Mouse (Mus musculus) forebrain, embryonic 11.5 days (tissue): ENCODE measurements at regions not wholly inside any gene's neighbourhood (a gene's known extent, or its start where the extent isn't known, plus 50 kb on each side); places are given as distances from the start of the nearest gene placed in this dataset.

ENCODE experiments used
- ATAC-seq: fragments of 200-750 bp; cut with Nextera tagmentation; replicated peaks from 2 replicates; pipeline ENCODE4 v1.8.0; 2017; ENCODE audit warnings: moderate TSS enrichment; ENCODE audit not compliant: low FRiP score
- DNase-seq: peaks from one replicate; pipeline ENCODE4 v3.0.0-alpha.2; 2017; ENCODE audit warnings: low spot score
- H3K27ac ChIP-seq: fragments of 300-500 bp; sonication (generic); 2 replicates; pipeline ENCODE4 v1.5.1; 2014; ENCODE audit warnings: low read depth, low read length
- H3K27me3 ChIP-seq: fragments of 300-500 bp; sonication (generic); 2 replicates; pipeline ENCODE4 v1.6.1; 2014; ENCODE audit warnings: mild to moderate bottlenecking, low read length, mixed read lengths; ENCODE audit not compliant: control insufficient read depth, insufficient read depth
- H3K36me3 ChIP-seq: fragments of 300-500 bp; sonication (generic); 2 replicates; pipeline ENCODE4 v1.6.1; 2014; ENCODE audit warnings: mild to moderate bottlenecking, low read length, moderate library complexity, mixed read lengths; ENCODE audit not compliant: control insufficient read depth, insufficient read depth
- H3K4me1 ChIP-seq: fragments of 300-500 bp; sonication (generic); replicated peaks from 2 replicates; pipeline ENCODE4 v1.6.1; 2014; ENCODE audit warnings: low read length, mixed read lengths; ENCODE audit not compliant: control insufficient read depth, insufficient read depth
- H3K4me2 ChIP-seq: fragments of 300-500 bp; sonication (generic); 2 replicates; pipeline ENCODE4 v1.6.1; 2014; ENCODE audit warnings: low read depth, mild to moderate bottlenecking, low read length, moderate library complexity, mixed read lengths; ENCODE audit not compliant: severe bottlenecking
- H3K4me3 ChIP-seq: fragments of 300-500 bp; sonication (generic); 2 replicates; pipeline ENCODE4 v1.5.1; 2014; ENCODE audit warnings: low read depth, low read length
- H3K9ac ChIP-seq: fragments of 300-500 bp; sonication (generic); 2 replicates; pipeline ENCODE4 v1.6.1; 2014; ENCODE audit warnings: low read length
- H3K9me3 ChIP-seq: fragments of 300-500 bp; sonication (generic); 2 replicates; pipeline ENCODE4 v1.6.1; 2016; ENCODE audit warnings: low read length, mixed read lengths; ENCODE audit not compliant: control insufficient read depth
- WGBS: fragments of 180-500 bp; shearing (Covaris S2); extraction: QIAGEN DNeasy Blood & Tissue Kit; methylation state at CpG from one replicate; pipeline ENCODE4 v1.1.7; 2014; 5-methylcytosine and 5-hydroxymethylcytosine counted together

- 77% methylated on average over 3 of the region's 3 CpGs for WGBS
- DNase-seq (no peak), ATAC-seq (no peak)
Observed at GRCm38 (mm10) chr1:60642761-60643160, 73.8 kb upstream of the Cd28 start.

DNA sequence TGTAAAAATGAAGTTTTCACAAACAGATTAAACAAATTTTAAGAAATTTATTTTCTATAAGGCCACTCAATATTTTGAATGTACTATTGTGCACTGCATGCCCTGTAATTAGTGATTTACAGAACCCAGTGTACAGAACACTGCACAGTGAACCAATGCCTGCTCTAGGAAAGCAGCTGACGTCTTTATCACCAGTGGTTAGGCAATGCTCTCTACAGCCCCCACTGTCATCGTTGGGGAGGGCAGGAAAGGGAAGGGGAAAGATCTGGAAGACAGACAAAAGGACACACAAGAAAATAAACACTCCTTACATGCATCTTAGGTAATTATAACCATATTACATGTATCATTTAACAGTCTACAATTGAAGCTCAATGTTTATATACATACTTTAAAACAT lies 74.4 kb upstream of the Cd28 start:
- Histone ChIP-seq H3K4me1 (peaks cover 2% of the 10 kb centered on the region; the same call in 1 of the 2 replicates), H3K27ac (no peak overlapping the region), H3K36me3 (no peaks in the 10 kb centered on the region), H3K9me3 (no peaks in the 10 kb centered on the region), H3K4me2 (no peak overlapping the region), H3K9ac (no peak overlapping the region), H3K4me3 (no peak overlapping the region), H3K27me3 (no peaks in the 10 kb centered on the region)
- ATAC-seq (no peak), DNase-seq (no peak)
- WGBS = 53% methylated on average over 2 of the region's 2 CpGs

More at GRCm38 (mm10) chr1:60642761-60643160, 73.8 kb upstream of the Cd28 start:
- Histone ChIP-seq H3K27ac (no peak overlapping the region), H3K9me3 (no peaks in the 10 kb centered on the region), H3K4me2 (no peak overlapping the region), H3K4me3 (no peak overlapping the region), H3K27me3 (no peaks in the 10 kb centered on the region), H3K36me3 (no peaks in the 10 kb centered on the region), H3K9ac (no peak overlapping the region), H3K4me1 (peaks cover 2% of the 10 kb centered on the region; the same call in 1 of the 2 replicates)

DNA sequence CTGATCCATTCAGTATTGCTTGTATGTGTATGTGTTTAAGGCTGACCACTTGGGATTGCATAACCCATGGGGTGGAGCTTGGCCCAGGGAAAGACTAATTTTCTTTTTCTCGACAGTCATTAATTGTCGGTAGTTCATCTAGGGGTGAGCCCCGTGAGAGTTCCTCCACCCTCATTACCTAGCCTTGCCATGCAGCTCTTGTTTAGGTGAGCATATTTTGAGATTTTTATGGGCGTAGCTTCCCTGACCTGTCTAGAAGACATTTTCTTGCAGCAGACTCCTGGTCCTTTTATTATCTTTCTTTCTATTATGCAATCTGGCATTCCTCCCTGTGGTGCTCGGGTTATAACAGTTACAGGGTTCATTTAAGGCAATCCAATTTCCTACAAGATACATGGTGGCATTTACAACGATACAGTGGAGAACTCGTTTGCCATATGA lies 74.4 kb upstream of the Raph1 start:
- Histone ChIP-seq H3K4me2 (no peak overlapping the region), H3K27me3 (no peaks in the 10 kb centered on the region), H3K4me3 (no peak overlapping the region), H3K9me3 (no peaks in the 10 kb centered on the region), H3K4me1 (peaks cover 2% of the 10 kb centered on the region; the same call in 1 of the 2 replicates), H3K27ac (no peak overlapping the region), H3K9ac (no peak overlapping the region), H3K36me3 (no peaks in the 10 kb centered on the region)
- ATAC-seq (no peak), DNase-seq (no peak)
- 78% methylated on average over 7 of the region's 7 CpGs for WGBS

- H3K9ac ChIP-seq = no peak overlapping the region
- H3K4me2 ChIP-seq = no peak overlapping the region
- 85% methylated on average over 2 of the region's 2 CpGs for WGBS
- no peaks in the 10 kb centered on the region for H3K36me3 ChIP-seq
- no peak overlapping the region for H3K4me3 ChIP-seq
- no peak overlapping the region for H3K27ac ChIP-seq
- H3K27me3 ChIP-seq = no peaks in the 10 kb centered on the region
- DNase-seq (no peak), ATAC-seq (no peak)
- H3K4me1 ChIP-seq = no peaks in the 10 kb centered on the region
- no peaks in the 10 kb centered on the region for H3K9me3 ChIP-seq
Observed at GRCm38 (mm10) chr1:60639536-60639935, 72.6 kb upstream of the Raph1 start.

- 75% methylated on average over 2 of the region's 2 CpGs for WGBS
- DNase-seq (no peak), ATAC-seq (no peak)
- Histone ChIP-seq H3K4me3 (no peak overlapping the region), H3K27me3 (no peaks in the 10 kb centered on the region), H3K36me3 (no peaks in the 10 kb centered on the region), H3K9ac (no peak overlapping the region), H3K27ac (no peak overlapping the region), H3K4me1 (no peaks in the 10 kb centered on the region), H3K4me2 (no peak overlapping the region), H3K9me3 (no peaks in the 10 kb centered on the region)
Observed at GRCm38 (mm10) chr1:60639059-60639458, 72.2 kb upstream of the Raph1 start.

DNA sequence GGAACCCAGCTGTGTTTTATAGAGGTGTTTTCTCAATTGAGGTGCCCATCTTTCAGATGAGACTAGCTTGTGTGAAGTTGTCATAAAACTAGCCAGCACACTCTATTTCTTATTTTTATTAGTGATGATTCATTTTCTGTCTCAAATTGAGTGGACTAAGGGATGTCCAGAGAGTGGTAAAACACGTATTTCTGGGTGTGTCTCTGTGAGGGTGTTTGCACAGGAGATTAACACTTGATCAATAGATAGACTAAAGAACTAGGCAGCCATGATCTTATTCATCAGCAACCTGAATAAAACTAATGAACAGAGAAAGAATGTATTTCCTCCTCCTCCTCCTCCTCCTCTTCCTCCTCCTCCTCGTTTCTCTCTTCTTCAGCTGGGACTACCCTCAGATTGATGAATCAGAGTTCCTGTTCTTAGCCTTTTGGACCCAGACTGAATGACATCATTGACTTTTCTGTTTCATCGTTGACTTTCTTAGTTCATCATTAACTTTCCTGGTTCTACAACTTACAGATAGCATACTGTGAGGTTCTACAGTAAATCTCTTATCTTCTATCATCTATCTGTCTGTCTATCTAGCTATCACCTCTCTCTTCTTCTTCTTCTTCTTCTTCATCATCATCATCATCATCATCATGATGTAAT lies 70.0 kb upstream of the Raph1 start:
- ATAC-seq = no peak
- Histone ChIP-seq H3K4me1 (no peaks in the 10 kb centered on the region), H3K4me2 (no peak overlapping the region), H3K36me3 (no peaks in the 10 kb centered on the region), H3K27me3 (no peaks in the 10 kb centered on the region), H3K9me3 (no peaks in the 10 kb centered on the region), H3K4me3 (no peak overlapping the region), H3K27ac (no peak overlapping the region), H3K9ac (no peak overlapping the region)
- no peak for DNase-seq
- 84% methylated on average over 3 of the region's 3 CpGs for WGBS

DNA sequence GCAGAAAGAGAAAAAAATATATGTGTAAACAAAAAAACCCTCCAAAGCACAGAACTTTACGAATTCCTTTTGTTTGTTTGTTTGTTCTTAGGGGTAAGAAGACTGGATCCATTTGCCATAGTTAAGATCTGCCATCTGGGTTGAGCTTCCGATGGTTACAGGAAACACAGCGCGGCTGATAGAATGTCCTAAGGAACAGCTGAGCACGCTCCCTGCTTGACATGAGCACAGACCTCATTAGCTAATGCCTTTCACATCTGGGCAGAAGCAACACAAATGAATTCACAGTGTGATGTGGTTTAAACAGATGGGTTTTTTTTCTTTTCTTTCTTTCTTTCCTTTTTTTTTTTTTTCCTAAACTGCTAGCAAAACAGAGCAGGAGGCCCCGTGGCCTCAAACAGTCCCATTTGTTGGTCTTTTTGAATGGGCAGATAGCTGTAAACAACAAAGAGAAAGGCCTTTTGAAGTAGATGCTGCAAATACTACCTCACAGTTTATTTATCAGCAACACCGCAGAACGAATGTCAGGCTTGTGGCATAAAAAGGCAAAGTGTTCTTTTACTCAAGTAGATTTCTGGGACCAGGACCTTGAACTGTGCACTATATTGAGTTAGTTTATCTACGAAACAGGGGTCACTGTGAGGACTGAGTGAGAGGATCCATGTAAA lies 61.0 kb upstream of the Raph1 start:
- DNase-seq = no peak
- Histone ChIP-seq H3K9ac (no peak overlapping the region), H3K4me3 (no peak overlapping the region), H3K27ac (no peak overlapping the region), H3K9me3 (no peaks in the 10 kb centered on the region), H3K27me3 (no peaks in the 10 kb centered on the region), H3K36me3 (no peaks in the 10 kb centered on the region), H3K4me1 (peaks cover 9% of the 10 kb centered on the region), H3K4me2 (no peak overlapping the region)
- 21% methylated on average over 9 of the region's 9 CpGs for WGBS
- 0 out of 2 replicates have a peak, but pooled peaks have one; percentile 18 for ATAC-seq

DNA sequence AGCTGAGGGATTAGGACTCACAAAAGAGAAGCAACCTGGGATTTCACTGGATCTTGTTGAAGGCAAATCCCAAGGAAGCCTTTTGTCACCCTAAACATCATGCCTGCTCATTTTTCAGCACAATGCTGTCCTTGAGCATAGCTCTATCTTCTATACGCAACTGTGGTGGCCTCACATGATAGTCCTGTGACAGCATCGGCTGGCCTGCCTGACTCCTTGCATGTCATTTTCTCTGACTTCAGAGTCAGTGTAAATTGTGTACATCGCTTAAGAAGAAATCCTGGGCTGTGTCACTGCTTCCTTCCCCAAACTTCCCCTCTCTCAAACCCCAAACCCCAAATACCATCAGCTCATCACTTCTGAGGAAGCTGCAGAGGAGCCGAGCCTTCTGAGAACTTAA lies 60.5 kb upstream of the Raph1 start:
- no peaks in the 10 kb centered on the region for H3K9me3 ChIP-seq
- no peaks in the 10 kb centered on the region for H3K36me3 ChIP-seq
- no peak overlapping the region for H3K4me2 ChIP-seq
- ATAC-seq = no peak
- 23% methylated on average over 4 of the region's 4 CpGs for WGBS
- 0 out of 2 replicates have a peak overlapping the region, but pooled peaks have one; percentile 4 for H3K27ac ChIP-seq
- no peak overlapping the region for H3K9ac ChIP-seq
- no peaks in the 10 kb centered on the region for H3K27me3 ChIP-seq
- peaks cover 9% of the 10 kb centered on the region for H3K4me1 ChIP-seq
- no peak overlapping the region for H3K4me3 ChIP-seq
- no peak for DNase-seq
